Mouse (Mus musculus): ENCODE measurements around the gene Acoxl.

Acoxl gene

DNA sequence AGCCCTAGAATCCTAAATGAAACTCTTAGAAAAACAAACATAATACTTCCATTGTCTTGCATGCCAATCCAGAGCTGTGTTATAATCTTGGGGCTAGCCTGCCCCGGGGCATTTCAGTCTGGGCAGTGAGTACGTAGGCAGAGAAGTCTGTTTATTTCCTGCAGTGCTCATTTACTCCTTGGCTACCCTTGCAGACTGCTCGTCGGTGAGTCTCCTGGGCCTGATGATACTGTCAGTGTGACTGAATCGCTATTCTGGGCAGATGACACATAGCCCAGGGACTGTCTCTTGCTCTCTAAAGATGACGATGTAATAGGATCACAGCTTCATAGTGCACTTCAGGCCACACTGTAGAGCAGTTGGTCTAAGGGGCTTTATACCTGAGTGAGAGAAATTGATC is 56.2 kb downstream of the Acoxl start:
- DNase-seq (ENCODE audit: low read depth, low spot score) = no peak

- no peak for DNase-seq (ENCODE audit: low read depth, low spot score)
Observed at GRCm38 (mm10) chr2:127897718-127898117, 59.0 kb downstream of the Acoxl start.

GRCm38 (mm10) chr2:127904918-127905317 is 66.2 kb downstream of the Acoxl start:
- no peak for DNase-seq (ENCODE audit: low read depth, low spot score)

GRCm38 (mm10) chr2:127906973-127907678 is 68.5 kb downstream of the Acoxl start:
- DNase-seq (ENCODE audit: low read depth, low spot score) = no peak

DNA sequence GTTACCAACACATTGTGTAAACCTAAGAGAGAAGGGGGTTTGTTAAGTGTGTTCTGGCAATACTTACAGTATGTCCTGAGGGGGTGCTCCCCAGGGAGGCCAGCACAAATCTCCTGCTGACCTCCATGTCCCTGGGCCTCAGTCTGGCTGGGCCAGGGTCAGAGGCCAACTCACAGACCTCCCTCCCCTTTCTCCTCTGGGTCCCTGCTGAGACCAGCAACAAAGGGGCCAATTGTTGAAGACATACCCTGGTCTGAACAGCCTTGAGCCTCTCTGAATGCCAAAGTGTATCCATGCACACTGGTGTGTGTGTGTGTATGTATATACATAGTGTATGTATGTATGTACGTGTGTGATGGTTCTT is 69.0 kb downstream of the Acoxl start:
- no peak for DNase-seq (ENCODE audit: low read depth, low spot score)

DNA sequence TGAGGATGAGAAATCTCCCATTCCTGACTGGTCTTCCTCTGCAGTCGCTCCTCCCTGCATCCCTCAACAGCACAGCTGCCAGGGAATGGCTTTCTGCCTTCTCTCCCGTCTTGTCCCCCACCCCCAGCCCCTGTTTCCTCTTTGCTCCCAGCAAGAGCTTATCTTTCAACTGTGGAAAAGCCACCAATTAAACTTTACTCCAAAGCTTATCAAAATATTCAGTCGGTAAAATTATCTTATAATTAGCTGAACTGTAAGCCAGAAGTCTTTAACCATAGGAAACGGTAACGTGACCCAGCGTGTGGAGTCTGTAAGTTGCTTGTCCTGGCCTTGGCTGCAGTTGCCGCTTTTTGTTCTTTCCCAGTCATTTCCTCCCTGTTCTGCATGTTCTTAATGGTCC is 70.2 kb downstream of the Acoxl start:
- no peak for DNase-seq (ENCODE audit: low read depth, low spot score)

GRCm38 (mm10) chr2:127909790-127910189 is 71.1 kb downstream of the Acoxl start:
- DNase-seq (ENCODE audit: low read depth, low spot score) = no peak

DNA sequence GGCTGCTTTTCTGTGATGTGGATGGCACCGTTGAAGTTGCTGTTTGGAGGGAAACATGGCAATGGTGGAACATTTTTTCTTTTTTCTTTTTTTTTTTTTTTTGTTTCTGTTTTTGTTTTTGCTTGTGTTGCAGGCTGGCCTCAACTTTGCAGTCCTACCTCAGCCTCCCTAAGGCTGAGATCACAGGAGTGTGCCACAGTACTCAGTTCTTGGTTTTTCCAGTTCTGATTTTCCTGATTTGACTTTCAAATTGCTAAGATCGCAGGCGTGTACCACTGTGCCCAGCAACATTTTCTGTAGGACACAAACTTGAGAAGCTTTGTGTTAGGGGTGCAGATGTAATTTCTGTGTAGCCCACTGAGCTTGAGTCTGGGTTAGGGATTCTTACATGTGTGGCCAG is 72.9 kb downstream of the Acoxl start:
- no peak for DNase-seq (ENCODE audit: low read depth, low spot score)

- no peak for DNase-seq (ENCODE audit: low read depth, low spot score)
Observed at GRCm38 (mm10) chr2:127914047-127914446, 75.4 kb downstream of the Acoxl start.

DNA sequence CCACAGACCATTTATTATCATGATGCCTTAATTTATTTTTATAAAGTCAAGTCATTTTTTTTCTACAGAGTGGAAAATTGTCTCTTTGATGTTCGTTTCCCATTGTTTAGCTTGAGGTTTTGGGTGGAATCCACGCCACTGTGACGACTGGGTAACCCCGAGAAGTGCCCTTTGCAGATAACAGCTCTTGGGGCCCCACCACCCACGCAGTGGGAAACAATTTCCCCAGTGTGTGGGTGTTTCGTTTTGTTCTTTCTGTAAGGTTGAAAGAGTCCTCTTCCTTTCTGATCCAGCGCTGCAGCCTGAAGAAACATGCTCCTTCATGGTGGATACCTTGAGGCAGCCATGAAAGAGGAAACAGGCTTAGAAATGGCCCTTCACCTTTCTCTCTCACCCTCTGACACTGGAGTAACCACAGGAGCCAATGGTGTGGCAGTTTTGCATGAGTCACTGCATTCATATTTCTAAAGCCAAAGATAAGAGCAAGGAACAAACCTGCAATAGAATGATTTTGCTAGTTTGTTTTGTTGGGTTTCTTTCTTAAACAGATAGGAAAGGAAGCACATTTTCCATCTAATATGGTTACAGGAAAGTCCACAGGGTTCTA is 78.2 kb downstream of the Acoxl start:
- DNase-seq (ENCODE audit: low read depth, low spot score) = no peak

GRCm38 (mm10) chr2:127919740-127920139 is 81.1 kb downstream of the Acoxl start:
- no peak for DNase-seq (ENCODE audit: low read depth, low spot score)

DNA sequence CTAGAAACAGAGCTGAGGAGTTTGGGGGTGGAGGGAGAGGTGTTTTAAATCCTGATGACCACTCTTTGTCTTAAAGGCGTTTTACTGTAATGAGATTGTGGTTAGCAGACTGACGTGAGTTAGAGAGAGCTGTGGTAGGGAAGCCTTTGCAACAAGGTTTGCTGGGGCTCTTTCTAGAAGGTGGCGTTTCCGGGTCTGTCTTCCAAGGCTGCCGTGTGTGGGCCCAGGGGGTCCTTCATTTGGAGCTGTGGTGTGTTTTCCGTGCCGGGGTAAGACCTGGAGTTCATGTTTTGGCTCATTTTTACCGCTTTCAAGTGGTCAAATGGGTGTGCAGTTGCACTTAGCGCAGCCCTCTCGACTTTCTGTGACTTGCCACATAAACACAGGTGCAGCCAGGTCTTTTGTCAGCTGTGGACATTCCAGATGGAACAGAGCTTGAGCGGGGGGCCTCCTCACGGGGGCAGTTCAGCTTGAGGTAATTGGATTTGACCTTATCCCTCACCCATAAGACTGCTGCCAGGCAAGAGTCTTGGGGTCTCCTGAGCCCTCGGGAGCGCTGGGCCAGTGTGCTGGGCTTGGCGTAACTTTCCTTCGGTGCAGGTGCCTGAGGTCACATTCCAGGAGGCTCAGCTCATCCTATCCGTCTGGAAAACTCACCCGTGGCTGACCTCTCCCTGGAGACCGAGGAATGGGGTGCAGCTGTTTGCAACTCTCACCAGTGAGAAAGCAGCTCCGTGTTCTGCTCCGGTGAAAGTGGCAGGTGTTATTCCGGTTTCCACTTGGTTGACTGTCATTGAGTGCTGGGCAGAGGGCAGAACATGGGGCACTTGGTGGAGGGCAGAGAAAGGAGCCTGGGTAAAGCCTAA is 83.6 kb downstream of the Acoxl start:
- DNase-seq (ENCODE audit: low read depth, low spot score) = no peak

GRCm38 (mm10) chr2:127923077-127923680 is 84.5 kb downstream of the Acoxl start:
- no peak for DNase-seq (ENCODE audit: low read depth, low spot score)

DNA sequence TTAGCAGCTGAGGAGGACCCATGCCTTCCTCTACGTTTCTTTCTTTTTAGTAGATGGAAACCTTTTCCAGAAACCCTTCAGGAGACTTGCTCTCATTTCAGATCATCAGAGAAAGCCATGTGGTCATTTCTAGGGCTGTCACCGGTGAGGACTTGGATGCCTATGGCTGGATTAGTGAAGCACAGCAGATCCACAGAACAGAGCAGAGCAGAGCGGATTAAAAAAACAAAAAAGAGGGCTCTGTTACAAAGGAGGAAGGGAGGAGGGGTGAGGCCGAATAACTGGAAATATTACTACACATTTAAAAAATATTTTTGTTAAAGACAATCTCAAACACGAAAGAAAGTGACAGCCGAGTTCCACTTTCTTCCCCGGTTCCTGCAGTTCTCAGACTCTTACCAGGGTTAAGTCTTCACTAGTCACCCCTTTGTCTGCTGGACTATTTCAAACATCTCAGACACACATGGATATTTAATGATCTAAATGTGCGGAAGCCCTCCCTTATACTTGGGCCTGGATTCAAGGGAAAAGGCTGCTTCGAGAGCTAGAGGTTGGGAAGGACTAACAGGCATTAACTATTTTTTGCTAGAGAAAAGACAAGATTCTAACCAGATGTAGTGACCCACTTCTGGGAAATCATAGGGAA is 88.1 kb downstream of the Acoxl start:
- no peak for DNase-seq (ENCODE audit: low read depth, low spot score)

DNA sequence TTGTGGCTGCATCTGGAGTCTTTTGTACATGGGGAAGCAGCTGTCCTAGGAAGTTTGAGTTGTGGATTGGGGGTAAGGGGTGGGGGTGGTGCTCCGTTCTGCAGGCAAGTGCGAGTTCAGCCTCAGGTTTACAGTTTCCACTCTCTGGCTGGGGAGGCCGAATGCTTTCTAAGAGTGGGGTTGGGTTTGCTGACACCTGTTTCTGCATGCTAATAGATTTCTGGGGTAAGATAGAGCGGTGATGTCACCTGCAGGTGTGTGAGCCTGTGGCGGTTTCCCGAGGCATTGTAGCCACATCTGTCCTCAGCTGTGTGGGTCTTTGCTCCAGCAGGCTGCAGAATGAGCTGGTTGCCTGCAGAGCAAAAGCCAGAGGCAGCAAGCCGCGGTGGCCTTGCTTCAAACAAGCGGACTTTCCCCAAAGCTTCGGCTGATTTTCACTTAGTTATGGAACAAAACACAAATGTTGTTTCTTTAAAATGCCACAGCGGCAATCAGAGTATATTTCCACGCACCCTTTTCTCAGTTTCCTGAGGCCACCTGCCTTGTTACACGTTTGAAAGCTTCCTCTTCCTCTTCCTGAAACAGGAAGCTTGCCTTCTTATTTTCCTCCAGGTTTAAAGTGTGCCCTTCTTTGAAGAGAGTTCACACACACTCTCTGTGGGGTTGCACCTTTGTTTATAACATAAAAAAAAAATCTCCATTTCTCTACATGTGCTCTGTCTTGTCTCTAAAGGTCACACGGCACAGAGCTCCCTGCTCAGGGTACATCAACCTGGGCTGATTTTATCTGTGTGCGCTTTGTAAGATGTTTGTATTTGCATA is 89.0 kb downstream of the Acoxl start:
- no peak for DNase-seq (ENCODE audit: low read depth, low spot score)

- DNase-seq (ENCODE audit: low read depth, low spot score) = no peak
Observed at GRCm38 (mm10) chr2:127928279-127928678, 89.6 kb downstream of the Acoxl start.

GRCm38 (mm10) chr2:127928871-127929270 is 90.2 kb downstream of the Acoxl start:
- no peak for DNase-seq (ENCODE audit: low read depth, low spot score)

- no peak for DNase-seq (ENCODE audit: low read depth, low spot score)
Observed at GRCm38 (mm10) chr2:127929939-127930715, 91.5 kb downstream of the Acoxl start.

GRCm38 (mm10) chr2:127931576-127931975 is 92.9 kb downstream of the Acoxl start:
- no peak for DNase-seq (ENCODE audit: low read depth, low spot score)

- DNase-seq (ENCODE audit: low read depth, low spot score) = no peak
Observed at GRCm38 (mm10) chr2:127933531-127933931, 94.9 kb downstream of the Acoxl start.

Data from ES-CJ7 (cell line).